Mouse (Mus musculus) telencephalon, adult 2 months (tissue): ENCODE measurements around the gene Coro2b.

Source experiments
- DNase-seq: peaks from one replicate; pipeline ENCODE4 v3.0.0-alpha.2; 2011; ENCODE audit warnings: low read depth, low spot score

The Coro2b gene

GRCm38 (mm10) chr9:62539251-62539711, 2.4 kb upstream of the Coro2b start:
- DNase-seq, result no peak

- no peak for DNase-seq
Measured at GRCm38 (mm10) chr9:62537941-62538340, 1.1 kb upstream of the Coro2b start.

GRCm38 (mm10) chr9:62536119-62536654, 657 bp downstream of the Coro2b start:
- DNase-seq, result no peak

GRCm38 (mm10) chr9:62535566-62535965, 1.3 kb downstream of the Coro2b start:
- no peak for DNase-seq

GRCm38 (mm10) chr9:62534691-62535090, 2.2 kb downstream of the Coro2b start:
- DNase-seq, result no peak

- no peak for DNase-seq
Measured at GRCm38 (mm10) chr9:62534158-62534557, 2.7 kb downstream of the Coro2b start.

GRCm38 (mm10) chr9:62532876-62533275, 4.0 kb downstream of the Coro2b start:
- no peak for DNase-seq

- DNase-seq, result no peak
Measured at GRCm38 (mm10) chr9:62531459-62532275, 5.2 kb downstream of the Coro2b start.

- no peak for DNase-seq
Measured at GRCm38 (mm10) chr9:62528527-62528926, 8.3 kb downstream of the Coro2b start.

GRCm38 (mm10) chr9:62526858-62527257, 10.0 kb downstream of the Coro2b start:
- DNase-seq, result no peak

- DNase-seq, result no peak
Measured at GRCm38 (mm10) chr9:62526451-62526850, 10.4 kb downstream of the Coro2b start.

- DNase-seq, result no peak
Measured at GRCm38 (mm10) chr9:62524761-62525308, 12.0 kb downstream of the Coro2b start.

GRCm38 (mm10) chr9:62522791-62523471, 13.9 kb downstream of the Coro2b start:
- DNase-seq, result no peak

- DNase-seq, result no peak
Measured at GRCm38 (mm10) chr9:62522211-62522610, 14.6 kb downstream of the Coro2b start.

GRCm38 (mm10) chr9:62521541-62521940, 15.3 kb downstream of the Coro2b start:
- DNase-seq, result no peak

GRCm38 (mm10) chr9:62520933-62521332, 15.9 kb downstream of the Coro2b start:
- no peak for DNase-seq

GRCm38 (mm10) chr9:62519787-62520503, 16.9 kb downstream of the Coro2b start:
- DNase-seq, result no peak

- DNase-seq, result no peak
Measured at GRCm38 (mm10) chr9:62519334-62519733, 17.5 kb downstream of the Coro2b start.

GRCm38 (mm10) chr9:62518572-62518971, 18.3 kb downstream of the Coro2b start:
- DNase-seq, result no peak

- no peak for DNase-seq
Measured at GRCm38 (mm10) chr9:62517112-62517957, 19.5 kb downstream of the Coro2b start.

GRCm38 (mm10) chr9:62515138-62515537, 21.7 kb downstream of the Coro2b start:
- no peak for DNase-seq
